Mouse (Mus musculus): Measurements from ENCODE around the gene Ppm1n.

DNA sequence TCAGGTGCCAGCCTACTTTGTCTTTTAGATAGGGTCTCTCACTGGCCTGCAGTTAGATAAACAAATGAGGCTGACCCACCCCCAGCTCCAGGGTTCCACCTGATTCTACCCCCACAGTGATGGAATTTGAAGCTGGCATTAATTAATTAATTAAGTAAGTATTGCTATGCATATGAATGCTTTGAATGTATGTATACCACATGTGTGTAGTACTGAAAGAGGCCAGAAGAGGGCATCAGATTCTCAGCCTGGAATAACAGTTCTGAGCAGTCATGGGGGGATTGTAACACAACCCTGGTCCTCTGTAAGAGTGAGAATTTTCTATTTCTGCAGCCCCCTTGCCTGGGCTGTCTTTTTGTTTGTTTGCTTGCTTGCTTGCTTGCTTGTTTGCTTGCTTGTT, 48.6 kb upstream of the Ppm1n start:
- TF ChIP-seq EP300 (IDR thresholded peaks at IDR 0.05; ENCODE audit: low read depth) (no peak), CTCF (IDR thresholded peaks at IDR 0.05; ENCODE audit: low read depth) (peak; percentile 49)

Data from liver, postnatal 0 days (tissue).